Mouse (Mus musculus) E14TG2a.4 (cell line): ENCODE data around the gene Atp1a1.

ENCODE experiments used
- CTCF ChIP-seq: conservative IDR thresholded peaks from 2 replicates; pipeline ENCODE4 v1.5.1; 2014; ENCODE audit warnings: low read length
- NANOG ChIP-seq: IDR thresholded peaks from 2 replicates; pipeline ENCODE4 v1.6.1; 2014; ENCODE audit warnings: borderline replicate concordance, low read length, mixed read lengths
- POU5F1 ChIP-seq: IDR thresholded peaks from 2 replicates; pipeline ENCODE4 v1.6.1; 2014; ENCODE audit warnings: low read length, borderline replicate concordance

GRCm38 (mm10) chr3:101605291-101605690 lies 807 bp upstream of the Atp1a1 start:
- no peak for TF ChIP-seq CTCF
- TF ChIP-seq NANOG, result no peak
- no peak for TF ChIP-seq POU5F1
